Mouse (Mus musculus) cerebellum, adult (tissue): ENCODE measurements around the gene Ulk4.

Source experiments
- ATAC-seq: cut with Nextera tagmentation; 2 replicates; pipeline ENCODE4 v1.9.2; 2017; ENCODE audit warnings: mild to moderate bottlenecking, moderate library complexity, mixed read lengths; ENCODE audit not compliant: insufficient number of reproducible peaks, low FRiP score, low TSS enrichment

The Ulk4 gene

GRCm38 (mm10) chr9:121127025-121127424, 150.0 kb downstream of the Ulk4 start:
- no peak for ATAC-seq

- ATAC-seq: no peak
Observed at GRCm38 (mm10) chr9:121124705-121125104, 152.3 kb downstream of the Ulk4 start.

GRCm38 (mm10) chr9:121122039-121122438, 155.0 kb downstream of the Ulk4 start:
- ATAC-seq: no peak

- no peak for ATAC-seq
Observed at GRCm38 (mm10) chr9:121117936-121118335, 159.1 kb downstream of the Ulk4 start.

- no peak for ATAC-seq
Observed at GRCm38 (mm10) chr9:121112131-121112530, 164.9 kb downstream of the Ulk4 start.

- peak; percentile 67 for ATAC-seq
Observed at GRCm38 (mm10) chr9:121108110-121108509, 168.9 kb downstream of the Ulk4 start.

- peak; percentile 94 for ATAC-seq
Observed at GRCm38 (mm10) chr9:121107643-121108042, 169.4 kb downstream of the Ulk4 start.

GRCm38 (mm10) chr9:121107101-121107500, 169.9 kb downstream of the Ulk4 start:
- no peak for ATAC-seq

GRCm38 (mm10) chr9:121101516-121101915, 175.5 kb downstream of the Ulk4 start:
- no peak for ATAC-seq

- ATAC-seq: no peak
Observed at GRCm38 (mm10) chr9:121099453-121099852, 177.5 kb downstream of the Ulk4 start.

- ATAC-seq: no peak
Observed at GRCm38 (mm10) chr9:121093760-121094159, 183.2 kb downstream of the Ulk4 start.

- ATAC-seq: no peak
Observed at GRCm38 (mm10) chr9:121092568-121092967, 184.4 kb downstream of the Ulk4 start.

GRCm38 (mm10) chr9:121091016-121091735, 185.8 kb downstream of the Ulk4 start:
- no peak for ATAC-seq

GRCm38 (mm10) chr9:121087661-121088060, 189.3 kb downstream of the Ulk4 start:
- no peak for ATAC-seq

GRCm38 (mm10) chr9:121084191-121084590, 192.8 kb downstream of the Ulk4 start:
- ATAC-seq: no peak

GRCm38 (mm10) chr9:121080834-121081233, 196.2 kb downstream of the Ulk4 start:
- no peak for ATAC-seq

- ATAC-seq: no peak
Observed at GRCm38 (mm10) chr9:121080413-121080812, 196.6 kb downstream of the Ulk4 start.

- no peak for ATAC-seq
Observed at GRCm38 (mm10) chr9:121079388-121080088, 197.5 kb downstream of the Ulk4 start.

GRCm38 (mm10) chr9:121076291-121076690, 200.7 kb downstream of the Ulk4 start:
- ATAC-seq: no peak

- no peak for ATAC-seq
Observed at GRCm38 (mm10) chr9:121075246-121075645, 201.8 kb downstream of the Ulk4 start.

GRCm38 (mm10) chr9:121074726-121075125, 202.3 kb downstream of the Ulk4 start:
- no peak for ATAC-seq
